Mouse (Mus musculus): Measurements from ENCODE around the gene Cpox. TPM values are rescaled to one million over a fixed set of nuclear protein-coding genes. Genes with fewer than 3 reads are reported as not detected.
A peak's percentile ranks its signal among the peaks of the same experiment; 100 is the strongest.

The Cpox gene
- total and polyA plus RNA-seq, 3 experiments = 70.3 to 77.2 (median 75.6) TPM

DNA sequence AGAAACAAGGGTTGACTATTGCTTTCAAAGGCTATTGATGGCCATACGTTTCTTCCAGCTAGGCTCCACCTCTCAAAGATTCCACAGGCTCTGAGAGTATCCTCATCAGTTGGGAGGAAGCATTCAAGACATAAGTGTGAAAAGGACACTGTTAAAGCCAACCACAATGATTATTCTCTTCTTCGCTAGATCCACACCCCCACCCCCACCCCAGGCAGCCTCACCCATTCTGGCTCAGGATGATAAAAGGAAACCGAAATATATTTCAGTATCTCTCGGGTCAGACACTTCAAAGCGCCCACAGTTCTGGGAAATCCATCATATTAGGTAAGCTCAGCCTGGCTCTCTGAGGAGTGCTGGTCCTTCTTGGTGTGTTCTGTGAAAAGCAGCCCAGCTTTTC lies 8.3 kb upstream of the Cpox start:
- no peaks in the 10 kb centered on the region for H3K36me3 ChIP-seq (replicated peaks in 1 of 2; ENCODE audit: control insufficient read depth in 1 of 2, insufficient read depth in 1 of 2, low read length in 1 of 2)
- no peak overlapping the region for H3K27ac ChIP-seq (ENCODE audit: insufficient read depth, low read depth)
- no peak overlapping the region for H3K9ac ChIP-seq (ENCODE audit: insufficient read depth, low read depth)
- in situ Hi-C loops (cut with MboI; ENCODE audit: low pct_ligation_motif_present, low pct_unique_long_range_greater_than_20kb, low sequenced_read_pairs) (loop anchor here (5.0 to 25.0 kb wide), 4 partner anchors 210 to 1000 kb away; partner anchors contain the start of gene Gabrr3), dilution Hi-C loops (cut with MboI; ENCODE audit: extremely low pct_ligation_motif_present, extremely low pct_unique_long_range_greater_than_20kb, low sequenced_read_pairs) (no loop called here)
- H3K79me2 ChIP-seq (replicated peaks; ENCODE audit: control insufficient read depth, extremely low read depth, insufficient read depth, poor library complexity, severe bottlenecking) = no peaks in the 10 kb centered on the region
- no peak overlapping the region for H3K4me2 ChIP-seq (ENCODE audit: insufficient read depth, low read depth, poor library complexity, severe bottlenecking)
- peaks cover 2% of the 10 kb centered on the region for H3K27me3 ChIP-seq (replicated peaks)
- TF ChIP-seq MAFK (IDR thresholded peaks at IDR 0.05; ENCODE audit: insufficient replicate concordance, low read length) (no peak), NRF1 (IDR thresholded peaks at IDR 0.05; ENCODE audit: low read depth, low read length) (no peak), ZMIZ1 (IDR thresholded peaks at IDR 0.05; ENCODE audit: low read depth, low read length) (no peak), NELFE (IDR thresholded peaks at IDR 0.05; ENCODE audit: low read depth, low read length) (no peak), JUND (conservative IDR thresholded peaks at IDR 0.05; ENCODE audit: low read depth, low read length) (no peak), E2F4 (IDR thresholded peaks at IDR 0.05; ENCODE audit: insufficient replicate concordance, low read depth, low read length) (no peak), SMC3 (IDR thresholded peaks at IDR 0.05; ENCODE audit: low read depth, low read length) (no peak; the same call in 1 of the 2 replicates), SIN3A (IDR thresholded peaks at IDR 0.05; ENCODE audit: low read length) (no peak), CHD1 (IDR thresholded peaks at IDR 0.05; ENCODE audit: low read depth, low read length) (no peak), CHD2 (IDR thresholded peaks at IDR 0.05; ENCODE audit: low read length) (no peak; the same call in 1 of the 2 replicates), ETS1 (conservative IDR thresholded peaks at IDR 0.05; ENCODE audit: low read depth, low read length) (no peak), ELF1 (IDR thresholded peaks at IDR 0.05; ENCODE audit: low read depth, low read length) (no peak)
- no peak for DNase-seq (ENCODE audit: extremely low read depth)
- H3K9me3 ChIP-seq (replicated peaks; ENCODE audit: low read length) = no peaks in the 10 kb centered on the region
- no peaks in the 10 kb centered on the region for H3K4me1 ChIP-seq (ENCODE audit: control insufficient read depth in 1 of 2, insufficient read depth in 2 of 2)
- H3K4me3 ChIP-seq (replicated peaks in 1 of 3; ENCODE audit: low read depth in 2 of 3, low read length in 2 of 3, poor library complexity in 1 of 3) = no peak overlapping the region

- Histone ChIP-seq H3K9me3 (replicated peaks; ENCODE audit: low read length) (no peaks in the 10 kb centered on the region), H3K79me2 (replicated peaks; ENCODE audit: control insufficient read depth, extremely low read depth, insufficient read depth, poor library complexity, severe bottlenecking) (no peaks in the 10 kb centered on the region), H3K4me1 (ENCODE audit: control insufficient read depth in 1 of 2, insufficient read depth in 2 of 2) (no peaks in the 10 kb centered on the region), H3K36me3 (replicated peaks in 1 of 2; ENCODE audit: control insufficient read depth in 1 of 2, insufficient read depth in 1 of 2, low read length in 1 of 2) (no peaks in the 10 kb centered on the region), H3K27ac (ENCODE audit: insufficient read depth, low read depth) (no peak overlapping the region), H3K4me2 (ENCODE audit: insufficient read depth, low read depth, poor library complexity, severe bottlenecking) (no peak overlapping the region), H3K4me3 (replicated peaks in 1 of 3; ENCODE audit: low read depth in 2 of 3, low read length in 2 of 3, poor library complexity in 1 of 3) (no peak overlapping the region), H3K9ac (ENCODE audit: insufficient read depth, low read depth) (no peak overlapping the region), H3K27me3 (replicated peaks) (peaks cover 2% of the 10 kb centered on the region)
- dilution Hi-C loops (cut with MboI; ENCODE audit: extremely low pct_ligation_motif_present, extremely low pct_unique_long_range_greater_than_20kb, low sequenced_read_pairs) = no loop called here
- in situ Hi-C loops (cut with MboI; ENCODE audit: low pct_ligation_motif_present, low pct_unique_long_range_greater_than_20kb, low sequenced_read_pairs) = loop anchor here (5.0 to 25.0 kb wide), 4 partner anchors 210 to 1000 kb away; partner anchors contain the start of gene Gabrr3
- TF ChIP-seq NELFE (IDR thresholded peaks at IDR 0.05; ENCODE audit: low read depth, low read length) = no peak
- no peak for TF ChIP-seq HCFC1 (IDR thresholded peaks at IDR 0.05; ENCODE audit: low read depth, low read length)
- no peak for DNase-seq (ENCODE audit: extremely low read depth)
These were observed 7.8 kb upstream of the Cpox start for GRCm38 (mm10) chr16:58662287-58662791.

- no peak overlapping the region for H3K4me2 ChIP-seq (ENCODE audit: insufficient read depth, low read depth, poor library complexity, severe bottlenecking)
- H3K27ac ChIP-seq (ENCODE audit: insufficient read depth, low read depth) = no peak overlapping the region
- dilution Hi-C loops (cut with MboI; ENCODE audit: extremely low pct_ligation_motif_present, extremely low pct_unique_long_range_greater_than_20kb, low sequenced_read_pairs) = no loop called here
- no peak for TF ChIP-seq MXI1 (IDR thresholded peaks at IDR 0.05; ENCODE audit: low read depth, low read length)
- no peak for TF ChIP-seq JUN (IDR thresholded peaks at IDR 0.05; ENCODE audit: insufficient read depth, low read depth, low read length)
- peak; percentile 94 for TF ChIP-seq SMC3 (IDR thresholded peaks at IDR 0.05; ENCODE audit: low read depth, low read length)
- TF ChIP-seq CHD1 (IDR thresholded peaks at IDR 0.05; ENCODE audit: low read depth, low read length) = no peak
- TF ChIP-seq E2F4 (IDR thresholded peaks at IDR 0.05; ENCODE audit: insufficient replicate concordance, low read depth, low read length) = 0 out of 2 replicates have a peak, but pooled peaks have one; percentile 56
- TF ChIP-seq SIN3A (IDR thresholded peaks at IDR 0.05; ENCODE audit: low read length) = 0 out of 2 replicates have a peak, but pooled peaks have one; percentile 34
- TF ChIP-seq ZC3H11A (IDR thresholded peaks at IDR 0.05; ENCODE audit: low read depth, low read length) = peak; percentile 90
- no peak; the same call in none of the 2 replicates for TF ChIP-seq RAD21 (IDR thresholded peaks at IDR 0.05; ENCODE audit: low read depth, low read length)
- peak; percentile 72 for TF ChIP-seq JUND (conservative IDR thresholded peaks at IDR 0.05; ENCODE audit: low read depth, low read length)
- no peak for TF ChIP-seq CHD2 (IDR thresholded peaks at IDR 0.05; ENCODE audit: low read length)
- TF ChIP-seq MAFK (IDR thresholded peaks at IDR 0.05; ENCODE audit: insufficient replicate concordance, low read length) = no peak
- no peak for TF ChIP-seq USF1 (IDR thresholded peaks at IDR 0.05; ENCODE audit: low read depth, low read length)
- TF ChIP-seq RCOR1 (conservative IDR thresholded peaks at IDR 0.05; ENCODE audit: low read depth, low read length) = no peak
- TF ChIP-seq MYC (IDR thresholded peaks at IDR 0.05; ENCODE audit: low read depth, low read length) = 0 out of 2 replicates have a peak, but pooled peaks have one; percentile 48
- peak in 1 of 2 experiments; percentile 92; a peak in 3 of 4 replicates for TF ChIP-seq CTCF (conservative IDR thresholded peaks at IDR 0.05 in 1 of 2, IDR thresholded peaks at IDR 0.05 in 1 of 2; ENCODE audit: low read depth in 2 of 2, low read length in 2 of 2)
- H3K27me3 ChIP-seq (replicated peaks) = no peaks in the 10 kb centered on the region
- peak; percentile 54 for DNase-seq (ENCODE audit: extremely low read depth)
- H3K9me3 ChIP-seq (replicated peaks; ENCODE audit: low read length) = no peaks in the 10 kb centered on the region
- in situ Hi-C loops (cut with MboI; ENCODE audit: low pct_ligation_motif_present, low pct_unique_long_range_greater_than_20kb, low sequenced_read_pairs) = loop anchor here (5.0 to 25.0 kb wide), 4 partner anchors 211 to 1001 kb away; partner anchors contain the start of gene Gabrr3
- H3K4me3 ChIP-seq (replicated peaks in 1 of 3; ENCODE audit: low read depth in 2 of 3, low read length in 2 of 3, poor library complexity in 1 of 3) = no peak overlapping the region
- H3K9ac ChIP-seq (ENCODE audit: insufficient read depth, low read depth) = no peak overlapping the region
- H3K4me1 ChIP-seq (ENCODE audit: control insufficient read depth in 1 of 2, insufficient read depth in 2 of 2) = no peaks in the 10 kb centered on the region
- no peaks in the 10 kb centered on the region for H3K79me2 ChIP-seq (replicated peaks; ENCODE audit: control insufficient read depth, extremely low read depth, insufficient read depth, poor library complexity, severe bottlenecking)
- H3K36me3 ChIP-seq (replicated peaks in 1 of 2; ENCODE audit: control insufficient read depth in 1 of 2, insufficient read depth in 1 of 2, low read length in 1 of 2) = no peaks in the 10 kb centered on the region
These were observed 7.1 kb upstream of the Cpox start for GRCm38 (mm10) chr16:58663021-58663420.

Measured in CH12.LX (cell line).